Mouse (Mus musculus) liver, embryonic 13.5 days (tissue): ENCODE results near the gene Kiss1r. TPM values are rescaled to one million over a fixed set of nuclear protein-coding genes. Genes with fewer than 3 reads are reported as not detected.

ENCODE experiments used
- ATAC-seq: fragments of 200-750 bp; cut with Nextera tagmentation; 2 replicates; pipeline ENCODE4 v1.8.0; 2017; ENCODE audit warnings: low read depth, mild to moderate bottlenecking, moderate number of reproducible peaks, moderate library complexity
- DNase-seq: peaks from one replicate; pipeline ENCODE4 v3.0.0; 2022
- H3K27ac ChIP-seq: fragments of 300-500 bp; sonication (generic); 2 replicates; pipeline ENCODE4 v1.5.1; 2015; ENCODE audit warnings: moderate library complexity, mild to moderate bottlenecking, inconsistent platforms
- H3K27me3 ChIP-seq: fragments of 300-500 bp; sonication (generic); 2 replicates; pipeline ENCODE4 v1.6.1; 2015; ENCODE audit warnings: mild to moderate bottlenecking, inconsistent platforms
- H3K36me3 ChIP-seq: fragments of 300-500 bp; sonication (generic); 2 replicates; pipeline ENCODE4 v1.6.1; 2015; ENCODE audit warnings: mild to moderate bottlenecking, inconsistent platforms
- H3K4me1 ChIP-seq: fragments of 300-500 bp; sonication (generic); replicated peaks from 2 replicates; pipeline ENCODE4 v1.6.1; 2015; ENCODE audit warnings: inconsistent platforms
- H3K4me2 ChIP-seq: fragments of 300-500 bp; sonication (generic); 2 replicates; pipeline ENCODE4 v1.6.1; 2015; ENCODE audit warnings: inconsistent platforms, mild to moderate bottlenecking, moderate library complexity
- H3K4me3 ChIP-seq: fragments of 300-500 bp; sonication (generic); replicated peaks from 2 replicates; pipeline ENCODE4 v1.5.1; 2015; ENCODE audit warnings: mild to moderate bottlenecking, inconsistent platforms
- H3K9ac ChIP-seq: fragments of 300-500 bp; sonication (generic); 2 replicates; pipeline ENCODE4 v1.6.1; 2015; ENCODE audit warnings: mild to moderate bottlenecking, inconsistent platforms
- H3K9me3 ChIP-seq: fragments of 300-500 bp; sonication (generic); replicated peaks from 2 replicates; pipeline ENCODE4 v1.6.1; 2016; ENCODE audit warnings: inconsistent platforms
- WGBS: fragments of 180-500 bp; shearing (Covaris S2); methylation state at CpG from one replicate; pipeline ENCODE4 v1.1.7; 2015; ENCODE audit not compliant: insufficient replicate concordance; 5-methylcytosine and 5-hydroxymethylcytosine counted together
- polyA plus RNA-seq: library from polyadenylated mRNA; unstranded; fragments of >200 nt; fragmentation: Nextera tagmentation; extraction: Ambion mirVana; gene quantifications from 2 replicates; pipeline ENCODE4 v1.2.1, GENCODE M21; 2015

Gene Kiss1r
- polyA plus RNA-seq, 1 experiment from 2014 or later, result 0.28 TPM

DNA sequence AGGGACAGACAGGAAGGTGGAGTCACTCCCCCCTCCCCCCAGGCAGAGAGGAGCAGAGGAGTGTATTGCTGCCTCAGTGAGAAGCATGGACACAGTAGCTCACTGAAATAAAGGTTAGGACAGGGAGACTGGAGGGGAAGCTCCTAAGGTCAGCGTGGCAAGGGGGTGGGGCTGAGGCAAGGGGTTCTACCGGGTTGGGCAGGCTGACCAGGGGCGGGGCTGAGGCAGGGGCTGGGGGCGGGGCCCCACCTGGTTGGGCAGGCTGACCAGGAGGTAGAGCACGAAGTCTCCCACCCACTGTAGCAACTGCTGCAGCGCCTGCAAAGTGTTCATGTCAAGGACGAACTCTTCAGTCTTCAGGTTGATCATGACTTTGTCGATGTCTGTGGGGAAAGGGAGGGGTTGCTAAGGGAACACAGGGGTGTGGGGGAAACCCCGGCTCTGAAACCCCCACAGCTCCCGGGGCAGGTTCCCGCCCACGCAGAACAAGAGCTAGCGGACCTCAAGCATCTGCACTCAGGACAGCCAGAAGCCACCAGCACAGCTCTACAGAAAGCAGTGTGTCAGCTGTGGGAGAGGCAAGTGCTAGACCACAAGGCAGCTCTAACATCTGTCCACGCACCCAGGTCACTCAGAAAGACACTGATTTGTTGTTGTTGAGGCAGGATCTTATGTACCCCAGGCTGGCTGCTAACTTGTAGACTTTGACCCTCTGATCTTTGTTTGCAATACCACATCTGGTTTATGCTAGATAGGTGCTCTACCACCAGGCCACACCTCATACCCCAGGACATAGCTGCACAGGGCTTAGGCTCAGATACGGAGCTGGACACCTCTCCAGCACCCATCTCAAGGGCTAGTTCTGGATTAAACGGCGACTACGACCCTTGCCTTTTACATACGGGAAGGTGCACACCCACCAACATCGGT is 19.2 kb upstream of the Kiss1r start:
- Histone ChIP-seq H3K36me3 (peaks cover 38% of the 10 kb centered on the region), H3K4me2 (peak overlapping the region; percentile 29), H3K27me3 (no peaks in the 10 kb centered on the region), H3K27ac (peak overlapping the region; percentile 50), H3K4me1 (peaks cover 25% of the 10 kb centered on the region), H3K9me3 (no peaks in the 10 kb centered on the region), H3K9ac (no peak overlapping the region; the same call in 1 of the 2 replicates), H3K4me3 (no peak overlapping the region)
- ATAC-seq (peak; percentile 60), DNase-seq (no peak)
- WGBS, result 55% methylated on average over 20 of the region's 20 CpGs

DNA sequence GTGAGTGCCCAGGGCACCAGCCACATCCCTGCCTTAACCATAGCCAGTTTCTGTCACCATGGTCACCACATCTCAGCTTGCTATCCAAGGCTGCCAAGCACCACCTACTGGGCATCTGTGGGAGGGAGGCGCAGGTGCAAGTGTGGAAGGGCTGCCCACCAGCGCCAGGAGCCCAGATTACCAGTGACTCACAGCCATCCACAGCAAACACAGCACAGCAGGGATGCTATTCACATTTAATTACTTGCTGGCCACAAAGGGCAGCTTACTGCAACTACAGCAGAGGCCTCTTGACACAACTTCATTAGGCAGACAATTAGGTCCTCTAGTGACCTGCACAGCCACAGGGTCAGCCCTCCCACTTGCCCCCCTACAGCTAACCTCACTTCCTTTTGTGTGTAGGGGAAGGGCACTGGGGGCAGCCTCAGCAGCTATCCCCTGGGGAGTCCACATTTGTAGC is 15.8 kb upstream of the Kiss1r start:
- peaks cover 23% of the 10 kb centered on the region for H3K4me1 ChIP-seq
- H3K4me2 ChIP-seq, result no peak overlapping the region
- H3K9ac ChIP-seq, result no peak overlapping the region
- H3K4me3 ChIP-seq, result no peak overlapping the region
- H3K27me3 ChIP-seq, result no peaks in the 10 kb centered on the region
- H3K36me3 ChIP-seq, result peaks cover 52% of the 10 kb centered on the region
- DNase-seq (no peak), ATAC-seq (no peak)
- H3K9me3 ChIP-seq, result no peaks in the 10 kb centered on the region
- H3K27ac ChIP-seq, result no peak overlapping the region
- WGBS, result 69% methylated on average over 2 of the region's 2 CpGs

DNA sequence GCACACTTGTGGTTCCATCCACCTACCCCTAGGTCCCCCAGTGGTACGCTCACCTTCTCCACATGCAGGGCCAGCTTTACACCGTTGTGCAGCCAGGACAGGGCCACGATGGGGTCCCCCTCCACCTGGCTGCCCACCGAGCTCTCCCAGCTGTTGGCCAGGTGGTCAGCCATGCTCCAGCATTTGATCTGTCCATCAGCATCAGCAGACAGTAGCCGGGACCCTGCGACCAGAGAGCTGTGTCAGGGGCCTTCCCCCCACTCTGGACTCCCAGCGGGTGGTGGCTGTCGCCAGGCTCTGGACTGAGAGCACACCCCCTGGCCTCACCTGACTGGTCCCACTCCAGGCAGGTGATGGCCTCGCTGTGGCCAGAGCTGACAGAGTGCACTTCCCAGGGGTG is 10.1 kb upstream of the Kiss1r start:
- Histone ChIP-seq H3K9me3 (no peaks in the 10 kb centered on the region), H3K9ac (no peak overlapping the region), H3K4me1 (peaks cover 25% of the 10 kb centered on the region), H3K27ac (no peak overlapping the region), H3K4me2 (no peak overlapping the region), H3K27me3 (no peaks in the 10 kb centered on the region), H3K4me3 (no peak overlapping the region), H3K36me3 (peaks cover 53% of the 10 kb centered on the region)
- DNase-seq, result no peak
- WGBS, result 87% methylated on average over 9 of the region's 9 CpGs
- ATAC-seq, result no peak

DNA sequence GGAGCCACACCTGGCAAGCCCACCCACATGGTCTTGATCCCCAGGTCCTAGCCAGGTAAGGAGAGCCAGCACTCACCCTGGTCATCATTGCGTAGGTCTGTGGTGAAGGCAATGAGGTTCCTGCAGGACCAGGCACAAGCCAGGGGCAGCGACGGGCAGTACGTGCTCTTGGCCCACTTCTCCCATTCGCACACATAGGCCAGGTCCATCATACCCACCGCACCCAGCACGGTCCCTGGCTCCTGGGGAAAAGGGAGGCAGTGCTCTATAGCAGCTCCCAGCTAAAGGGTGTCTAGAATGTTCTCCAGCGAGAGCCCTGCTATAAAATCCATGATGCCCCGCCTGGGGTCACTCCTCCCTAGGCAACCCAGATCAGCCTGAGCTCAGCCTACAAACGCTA is 9.4 kb upstream of the Kiss1r start:
- no peak for DNase-seq
- Histone ChIP-seq H3K9ac (no peak overlapping the region), H3K4me3 (no peak overlapping the region)

DNA sequence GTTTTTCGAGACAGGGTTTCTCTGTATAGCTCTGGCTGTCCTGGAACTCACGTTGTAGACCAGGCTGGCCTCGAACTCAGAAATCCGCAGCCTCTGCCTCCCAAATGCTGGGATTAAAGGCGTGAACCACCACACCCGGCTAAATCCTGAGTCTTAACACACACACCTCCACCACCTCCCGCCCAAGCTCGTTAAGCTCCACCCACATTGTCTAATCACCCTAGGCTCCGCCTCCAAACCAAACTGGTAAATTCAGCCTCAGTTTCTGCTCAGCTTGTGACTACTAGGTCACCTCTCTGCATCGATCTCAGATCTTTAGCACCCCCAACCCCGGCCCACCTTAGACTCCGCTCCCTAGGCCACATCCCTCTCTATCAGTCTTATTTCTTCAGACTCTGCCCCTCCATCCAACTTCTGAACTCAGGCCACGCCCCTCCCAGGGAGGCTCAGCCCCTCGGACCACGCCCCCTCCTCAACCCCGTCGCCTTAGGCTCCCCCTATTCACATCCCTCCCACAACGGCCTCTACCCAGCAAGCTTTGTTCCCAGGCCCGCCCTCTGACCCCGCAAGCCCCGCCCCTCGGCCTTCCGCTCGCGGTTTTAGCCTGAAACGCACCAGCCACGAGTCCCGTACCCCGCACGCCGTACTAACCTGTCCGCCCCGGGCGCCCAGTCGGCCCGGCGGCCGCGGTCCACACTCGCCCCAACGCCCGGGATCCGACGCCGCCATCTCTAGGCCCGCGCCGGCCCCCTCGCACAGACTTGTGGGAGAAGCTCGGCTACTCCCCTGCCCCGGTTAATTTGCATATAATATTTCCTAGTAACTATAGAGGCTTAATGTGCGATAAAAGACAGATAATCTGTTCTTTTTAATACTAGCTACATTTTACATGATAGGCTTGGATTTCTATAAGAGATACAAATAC is 8.3 kb upstream of the Kiss1r start, which contains the start of gene Med16:
Gene Med16, minus strand, starts transcription at position 757 of the 925 bp plus-strand sequence.
- Histone ChIP-seq H3K4me3 (peak within 1 kb of the TSS; percentile 80), H3K9ac (peak within 1 kb of the TSS; percentile 91), H3K36me3 (peaks cover 53% of the 10 kb centered on the region), H3K27me3 (no peaks in the 10 kb centered on the region), H3K9me3 (no peaks in the 10 kb centered on the region), H3K4me1 (peaks cover 41% of the 10 kb centered on the region), H3K4me2 (peak within 1 kb of the TSS; percentile 69), H3K27ac (peak within 1 kb of the TSS; percentile 96)
- ATAC-seq (peak; percentile 89), DNase-seq (peak; percentile 95)
- WGBS, result 2% methylated on average over 52 of the region's 52 CpGs

More for the DNA sequence above, 9.4 kb upstream of the Kiss1r start:
- Histone ChIP-seq H3K4me1 (peaks cover 31% of the 10 kb centered on the region), H3K36me3 (peaks cover 56% of the 10 kb centered on the region), H3K27ac (0 out of 2 replicates have a peak overlapping the region, but pooled peaks have one; percentile 96), H3K4me2 (peak overlapping the region; percentile 69; the same call in 1 of the 2 replicates), H3K9me3 (no peaks in the 10 kb centered on the region), H3K27me3 (no peaks in the 10 kb centered on the region)
- 89% methylated on average over 10 of the region's 10 CpGs for WGBS
- ATAC-seq, result no peak

DNA sequence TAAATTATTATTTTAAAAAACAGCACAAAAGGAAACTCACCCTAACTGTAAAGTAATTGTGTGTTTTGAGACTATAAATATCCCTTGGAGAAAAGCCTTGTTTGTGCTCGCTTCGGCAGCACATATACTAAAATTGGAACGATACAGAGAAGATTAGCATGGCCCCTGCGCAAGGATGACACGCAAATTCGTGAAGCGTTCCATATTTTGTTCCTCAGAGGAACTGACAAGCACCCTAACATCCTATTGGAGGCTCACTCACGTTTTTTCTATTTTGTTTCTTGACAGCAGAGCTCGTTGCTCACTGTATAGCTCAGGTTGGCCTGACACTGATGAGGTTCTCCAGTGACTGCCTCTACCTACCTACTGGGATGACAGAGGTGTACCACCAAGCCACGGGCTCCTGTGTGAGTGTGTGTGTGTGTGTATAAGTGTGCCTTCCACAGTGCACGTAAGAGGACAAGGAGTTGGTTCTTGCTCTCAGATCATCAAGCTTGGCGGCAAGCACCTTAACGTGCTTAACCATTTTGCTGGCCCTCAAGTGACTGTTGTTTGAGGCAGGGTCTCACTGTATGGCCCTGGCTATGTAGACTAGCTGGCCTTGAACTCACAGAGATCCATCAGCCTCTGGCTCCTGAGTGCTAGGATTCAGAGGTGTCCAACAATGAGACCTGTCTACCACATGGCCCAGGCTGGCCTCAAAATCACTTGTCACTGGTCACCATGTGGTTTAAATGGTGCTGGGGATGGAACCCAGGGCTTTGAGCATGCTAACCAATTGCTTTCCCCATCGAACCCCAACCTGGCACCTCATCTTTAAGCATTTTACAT is 7.5 kb upstream of the Kiss1r start:
- peak overlapping the region; percentile 25 for H3K4me3 ChIP-seq
- peak overlapping the region; percentile 44 for H3K4me2 ChIP-seq
- WGBS, result 24% methylated on average over 14 of the region's 14 CpGs
- DNase-seq, result peak; percentile 59
- no peaks in the 10 kb centered on the region for H3K9me3 ChIP-seq
- H3K9ac ChIP-seq, result peak overlapping the region; percentile 48
- H3K27ac ChIP-seq, result peak overlapping the region; percentile 82
- peak; percentile 66 for ATAC-seq
- H3K27me3 ChIP-seq, result no peaks in the 10 kb centered on the region
- H3K4me1 ChIP-seq, result peaks cover 50% of the 10 kb centered on the region
- peaks cover 52% of the 10 kb centered on the region for H3K36me3 ChIP-seq

DNA sequence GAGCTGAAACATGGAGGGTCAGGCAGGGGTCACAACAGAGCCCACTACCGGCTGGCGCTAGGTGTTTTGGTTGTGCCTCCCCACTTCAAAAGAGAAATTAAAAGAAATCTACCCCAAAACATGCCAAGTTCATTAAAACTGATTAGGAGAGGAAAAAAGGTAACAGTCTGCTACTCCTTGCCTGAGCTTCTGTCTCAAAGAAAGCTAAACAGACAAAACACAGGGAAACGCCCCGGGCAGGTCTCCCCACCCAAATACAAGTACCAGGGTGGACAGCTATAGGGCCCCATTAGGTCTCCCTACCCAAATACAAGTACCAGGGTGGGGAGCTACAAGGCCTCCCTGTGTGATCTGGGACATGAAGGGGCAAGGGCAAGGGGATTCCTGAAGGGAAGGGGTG is 6.2 kb upstream of the Kiss1r start, which contains the start of gene Gm26602:
Gene Gm26602, plus strand, starts transcription at position 301 of the 400 bp plus-strand sequence.
- Histone ChIP-seq H3K4me2 (peak within 1 kb of the TSS; percentile 44; the same call in 1 of the 2 replicates), H3K27me3 (no peaks in the 10 kb centered on the region), H3K9ac (peak within 1 kb of the TSS; percentile 48), H3K36me3 (peaks cover 39% of the 10 kb centered on the region), H3K4me3 (no peak within 1 kb of the TSS), H3K4me1 (peaks cover 63% of the 10 kb centered on the region), H3K27ac (peak within 1 kb of the TSS; percentile 82), H3K9me3 (no peaks in the 10 kb centered on the region)
- no peak for DNase-seq
- WGBS, result 90% methylated on average over 4 of the region's 4 CpGs
- ATAC-seq, result no peak

DNA sequence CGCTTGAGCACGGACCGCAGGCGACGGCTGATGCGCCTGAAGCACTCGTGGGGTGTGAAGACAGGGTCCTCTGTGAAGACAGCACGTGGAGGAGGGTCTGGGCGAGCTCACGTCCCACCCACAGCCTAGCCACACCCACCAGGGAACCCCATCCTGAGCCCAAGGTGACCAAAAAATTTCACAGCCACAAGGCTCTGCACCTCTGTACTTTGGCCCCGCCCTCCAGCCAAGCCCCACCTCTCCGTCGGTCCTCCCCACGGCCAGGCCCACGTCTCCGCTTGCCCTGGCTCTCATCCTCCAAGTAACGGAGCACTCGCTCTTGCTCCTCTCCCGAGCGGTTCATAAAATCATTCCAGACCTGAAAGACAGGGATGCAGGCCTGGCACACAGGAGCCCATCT is 4.4 kb upstream of the Kiss1r start:
- Histone ChIP-seq H3K4me1 (peaks cover 74% of the 10 kb centered on the region), H3K4me3 (no peak overlapping the region), H3K27ac (no peak overlapping the region), H3K4me2 (no peak overlapping the region), H3K9me3 (no peaks in the 10 kb centered on the region), H3K27me3 (peaks cover 3% of the 10 kb centered on the region), H3K9ac (no peak overlapping the region), H3K36me3 (peaks cover 23% of the 10 kb centered on the region)
- 80% methylated on average over 20 of the region's 20 CpGs for whole genome bisulfite sequencing
- DNase-seq (no peak), ATAC-seq (no peak)

DNA sequence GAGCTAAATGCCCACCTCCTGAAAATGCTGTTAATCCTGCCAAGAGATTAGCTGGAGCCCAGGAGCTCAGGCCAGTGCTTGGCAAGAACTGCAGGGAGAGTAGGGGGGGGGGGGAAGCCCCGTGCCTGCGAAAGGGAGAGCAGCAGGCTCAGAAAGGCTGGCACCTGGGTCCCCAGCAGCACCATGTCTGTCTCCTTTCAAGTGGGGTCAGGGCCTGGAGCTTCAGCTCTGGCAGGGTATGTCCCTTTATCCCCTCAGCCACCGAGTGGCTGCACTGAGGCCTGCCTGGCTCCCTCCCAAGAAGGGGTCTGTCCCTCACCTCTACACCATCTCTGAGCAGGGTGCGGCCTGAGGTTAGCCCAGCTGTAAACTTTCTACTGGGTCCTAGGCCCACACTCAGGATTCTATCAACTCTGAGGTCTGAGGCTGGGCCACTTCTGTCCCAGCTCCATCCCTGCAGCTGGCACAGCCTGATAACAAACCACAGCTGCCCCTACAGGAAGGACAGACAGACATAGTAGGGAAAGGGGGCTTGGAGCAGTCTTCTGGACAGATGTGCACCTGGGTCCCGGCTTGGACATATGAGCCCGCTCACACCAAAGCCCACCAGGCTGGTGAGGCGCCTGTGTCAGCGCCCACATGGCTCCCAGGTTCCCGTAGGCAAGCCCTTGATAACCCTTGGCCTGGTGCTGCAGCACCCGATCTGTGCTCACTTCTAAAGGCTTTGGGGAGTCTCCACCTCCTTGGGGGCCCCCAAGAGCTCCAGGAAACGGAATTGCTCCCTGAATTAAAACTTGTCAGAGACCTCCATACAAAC is 2.4 kb upstream of the Kiss1r start:
- peak overlapping the region; percentile 94 for H3K27ac ChIP-seq
- peak; percentile 60 for DNase-seq
- peak overlapping the region; percentile 98 for H3K4me2 ChIP-seq
- no peaks in the 10 kb centered on the region for H3K9me3 ChIP-seq
- peak overlapping the region; percentile 81 for H3K4me3 ChIP-seq
- ATAC-seq, result peak; percentile 81
- H3K36me3 ChIP-seq, result peaks cover 23% of the 10 kb centered on the region
- H3K9ac ChIP-seq, result peak overlapping the region; percentile 93
- peaks cover 22% of the 10 kb centered on the region for H3K27me3 ChIP-seq
- 16% methylated on average over 10 of the region's 11 CpGs for WGBS
- peaks cover 80% of the 10 kb centered on the region for H3K4me1 ChIP-seq
